Mouse (Mus musculus) embryonic fibroblast, embryonic 13.5 days (primary cell): ENCODE data around the gene Fam213b.

Source experiments
- CTCF ChIP-seq: IDR thresholded peaks from 2 replicates; pipeline ENCODE4 v1.5.1; 2011; ENCODE audit warnings: mild to moderate bottlenecking, control low read depth, low read length, moderate library complexity, borderline replicate concordance; ENCODE audit not compliant: insufficient read depth
- POLR2A ChIP-seq: IDR thresholded peaks from 2 replicates; pipeline ENCODE4 v1.6.1; 2011; ENCODE audit warnings: low read depth, mild to moderate bottlenecking, control low read depth, low read length, moderate library complexity

DNA sequence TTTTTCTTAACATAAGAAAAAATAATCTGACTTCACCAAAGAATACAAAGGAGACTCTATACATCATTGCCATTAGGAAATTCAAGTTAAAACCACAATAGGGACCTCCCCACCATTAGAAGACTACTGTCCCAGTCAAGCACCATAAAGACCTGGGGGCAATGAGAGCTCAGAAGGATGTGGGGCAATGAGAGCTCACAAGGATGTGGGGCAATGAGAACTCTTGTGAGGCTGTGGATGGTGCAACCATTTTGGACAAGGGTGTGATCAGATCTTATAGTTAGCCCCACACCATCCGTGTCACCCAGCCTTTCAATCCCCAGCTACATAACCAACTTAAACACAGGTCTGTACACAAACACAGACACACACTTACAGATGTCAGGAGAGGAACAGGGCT is 38.8 kb upstream of the Fam213b start:
- TF ChIP-seq CTCF, result no peak
- TF ChIP-seq POLR2A, result no peak
